Mouse (Mus musculus) hindbrain, postnatal 0 days (tissue): Measurements from ENCODE around the gene Galnt11. TPM values are rescaled to one million over a fixed set of nuclear protein-coding genes. Genes with fewer than 3 reads are reported as not detected.
"Not testable (repeated sequence)": the region's sequence is repeated elsewhere in the genome, so short reads cannot be mapped to it uniquely, and the experiment has no call there.

Experiments used
- ATAC-seq: fragments of 200-750 bp; cut with Nextera tagmentation; 2 replicates; pipeline ENCODE4 v1.8.0; 2017; ENCODE audit warnings: mild to moderate bottlenecking, moderate TSS enrichment, moderate library complexity
- DNase-seq: peaks from one replicate; pipeline ENCODE4 v3.0.0-alpha.2; 2015; ENCODE audit warnings: low spot score
- H3K27ac ChIP-seq: fragments of 300-500 bp; sonication (generic); 2 replicates; pipeline ENCODE4 v1.5.1; 2014; ENCODE audit warnings: mild to moderate bottlenecking
- H3K27me3 ChIP-seq: fragments of 300-500 bp; sonication (generic); 2 replicates; pipeline ENCODE4 v1.6.1; 2014; ENCODE audit warnings: low read length, mixed read lengths; ENCODE audit not compliant: insufficient read depth
- H3K36me3 ChIP-seq: fragments of 300-500 bp; sonication (generic); 2 replicates; pipeline ENCODE4 v1.6.1; 2014; ENCODE audit warnings: low read length, mixed read lengths; ENCODE audit not compliant: insufficient read depth
- H3K4me1 ChIP-seq: fragments of 300-500 bp; sonication (generic); 2 replicates; pipeline ENCODE4 v1.6.1; 2014; ENCODE audit warnings: antibody characterized with exemption, low read length, mixed read lengths; ENCODE audit not compliant: insufficient read depth
- H3K4me2 ChIP-seq: fragments of 300-500 bp; sonication (generic); 2 replicates; pipeline ENCODE4 v1.6.1; 2014; ENCODE audit warnings: low read depth, mild to moderate bottlenecking, low read length, moderate library complexity, mixed read lengths
- H3K4me3 ChIP-seq: fragments of 300-500 bp; sonication (generic); 2 replicates; pipeline ENCODE4 v1.5.1; 2014; ENCODE audit warnings: low read length
- H3K9ac ChIP-seq: fragments of 300-500 bp; sonication (generic); replicated peaks from 2 replicates; pipeline ENCODE4 v1.6.1; 2014; ENCODE audit warnings: mild to moderate bottlenecking, low read length, moderate library complexity, mixed read lengths
- H3K9me3 ChIP-seq: fragments of 300-500 bp; sonication (generic); 2 replicates; pipeline ENCODE4 v1.6.1; 2016; ENCODE audit warnings: low read length, mixed read lengths
- CTCF ChIP-seq: IDR thresholded peaks from 2 replicates; pipeline ENCODE4 v1.5.1; 2016; ENCODE audit warnings: antibody characterized with exemption, control low read depth, low read depth
- WGBS: fragments of 180-500 bp; shearing (Covaris S2); extraction: QIAGEN DNeasy Blood & Tissue Kit; methylation state at CpG from one replicate; pipeline ENCODE4 v1.1.7; 2014; 5-methylcytosine and 5-hydroxymethylcytosine counted together
- polyA plus RNA-seq: library from polyadenylated mRNA; unstranded; fragments of >200 nt; fragmentation: Nextera tagmentation; extraction: Ambion mirVana; gene quantifications from 2 replicates; pipeline ENCODE4 v1.2.1, GENCODE M21; 2015
- total RNA-seq: library from RNA; depleted of rRNA; stranded (reverse); fragments of >200 nt; gene quantifications from 2 replicates; pipeline ENCODE4 v1.2.3, GENCODE M21; 2014

Gene Galnt11
- total and polyA plus RNA-seq, 2 experiments from 2014 or later = 56.7 to 56.8 TPM

GRCm38 (mm10) chr5:25184594-25184993 is 37.1 kb upstream of the Galnt11 start:
- DNase-seq (no peak), ATAC-seq (no peak)
- H3K4me2 ChIP-seq = no peak overlapping the region
- no peaks in the 10 kb centered on the region for H3K27me3 ChIP-seq
- no peak overlapping the region for H3K9ac ChIP-seq
- WGBS = 51% methylated on average over 2 of the region's 2 CpGs
- no peak overlapping the region for H3K27ac ChIP-seq
- H3K9me3 ChIP-seq = no peaks in the 10 kb centered on the region
- TF ChIP-seq CTCF = no peak
- H3K4me3 ChIP-seq = no peak overlapping the region
- H3K4me1 ChIP-seq = no peaks in the 10 kb centered on the region
- no peaks in the 10 kb centered on the region for H3K36me3 ChIP-seq

DNA sequence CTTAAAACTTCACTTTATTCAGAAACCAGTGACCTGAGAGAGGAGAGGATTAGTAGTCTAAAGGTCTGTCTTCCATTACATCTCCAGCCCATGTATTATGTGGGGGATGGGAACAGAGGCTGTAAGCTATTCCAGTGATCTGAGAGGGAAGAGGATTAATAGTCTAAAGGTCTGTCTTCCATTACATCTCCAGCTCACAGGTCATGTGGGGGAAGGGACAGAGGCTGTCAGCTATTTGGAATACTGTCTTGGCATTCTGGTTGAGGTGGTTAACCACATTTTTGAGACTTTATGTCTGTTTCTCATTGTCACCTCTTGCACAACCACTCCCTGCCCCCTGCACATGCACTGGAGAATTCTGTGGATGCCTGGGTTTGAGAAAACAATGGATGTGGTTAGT is 34.0 kb upstream of the Galnt11 start:
- TF ChIP-seq CTCF = no peak
- Histone ChIP-seq H3K9ac (no peak overlapping the region), H3K4me3 (no peak overlapping the region), H3K4me1 (no peaks in the 10 kb centered on the region), H3K27me3 (no peaks in the 10 kb centered on the region), H3K27ac (no peak overlapping the region), H3K36me3 (no peaks in the 10 kb centered on the region), H3K4me2 (no peak overlapping the region), H3K9me3 (no peaks in the 10 kb centered on the region)
- ATAC-seq (no peak), DNase-seq (no peak)

GRCm38 (mm10) chr5:25188802-25189201 is 32.9 kb upstream of the Galnt11 start:
- Histone ChIP-seq H3K4me1 (no peaks in the 10 kb centered on the region), H3K36me3 (no peaks in the 10 kb centered on the region), H3K9ac (no peak overlapping the region), H3K27me3 (no peaks in the 10 kb centered on the region), H3K4me3 (no peak overlapping the region), H3K4me2 (no peak overlapping the region), H3K27ac (no peak overlapping the region), H3K9me3 (no peaks in the 10 kb centered on the region)
- no peak for ATAC-seq
- peak; percentile 51 for TF ChIP-seq CTCF
- WGBS = 29% methylated on average over 1 of the region's 1 CpGs
- DNase-seq = no peak

DNA sequence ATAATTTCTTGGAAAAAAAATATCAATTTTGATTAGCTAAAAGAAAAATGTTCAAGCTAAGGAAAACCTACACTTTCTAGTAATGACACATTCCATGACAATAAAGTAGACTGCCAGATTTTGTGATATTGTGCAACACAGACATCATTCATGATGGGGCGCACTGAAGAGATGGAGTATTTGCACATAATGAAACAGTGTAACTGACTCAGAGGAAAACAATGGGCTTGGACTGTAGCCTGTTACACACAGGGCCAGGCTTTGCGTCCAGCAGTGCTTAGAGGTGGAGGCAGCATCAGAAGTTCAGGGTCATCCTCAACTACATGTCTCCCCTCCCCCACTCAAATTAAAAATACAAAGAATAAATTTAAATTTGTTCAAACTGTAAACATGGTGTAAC is 31.2 kb upstream of the Galnt11 start:
- no peaks in the 10 kb centered on the region for H3K27me3 ChIP-seq
- no peak for TF ChIP-seq CTCF
- H3K9me3 ChIP-seq = no peaks in the 10 kb centered on the region
- WGBS = 77% methylated on average over 2 of the region's 2 CpGs
- H3K27ac ChIP-seq = no peak overlapping the region
- H3K4me1 ChIP-seq = no peaks in the 10 kb centered on the region
- no peak overlapping the region for H3K4me2 ChIP-seq
- H3K36me3 ChIP-seq = no peaks in the 10 kb centered on the region
- ATAC-seq (no peak), DNase-seq (no peak)
- H3K4me3 ChIP-seq = no peak overlapping the region
- no peak overlapping the region for H3K9ac ChIP-seq

DNA sequence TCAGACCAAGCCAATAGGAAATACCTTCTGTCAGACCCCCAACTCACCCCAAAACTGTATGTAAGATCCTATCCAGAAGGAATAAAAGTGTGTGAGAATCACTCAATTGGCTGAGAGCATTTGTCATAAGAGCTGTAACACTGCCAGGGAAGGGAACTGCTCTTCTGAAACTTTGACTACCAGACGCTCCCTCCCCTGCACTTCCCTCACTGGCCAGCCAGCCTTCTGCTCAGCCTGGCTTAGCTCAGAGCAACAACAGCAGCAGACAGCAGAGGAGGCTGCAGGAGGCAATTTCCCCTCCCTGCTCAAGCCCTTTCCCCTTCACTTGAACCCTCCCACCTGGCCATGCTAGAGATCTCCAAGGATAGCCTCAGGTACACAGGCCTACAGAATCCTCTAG is 9.8 kb upstream of the Galnt11 start:
- ATAC-seq (no peak), DNase-seq (no peak)
- no peak overlapping the region for H3K4me2 ChIP-seq
- no peaks in the 10 kb centered on the region for H3K9me3 ChIP-seq
- no peaks in the 10 kb centered on the region for H3K27me3 ChIP-seq
- no peak overlapping the region for H3K9ac ChIP-seq
- no peak overlapping the region for H3K4me3 ChIP-seq
- H3K27ac ChIP-seq = no peak overlapping the region
- TF ChIP-seq CTCF = no peak
- no peaks in the 10 kb centered on the region for H3K4me1 ChIP-seq
- WGBS = 95% methylated on average over 1 of the region's 1 CpGs
- no peaks in the 10 kb centered on the region for H3K36me3 ChIP-seq

DNA sequence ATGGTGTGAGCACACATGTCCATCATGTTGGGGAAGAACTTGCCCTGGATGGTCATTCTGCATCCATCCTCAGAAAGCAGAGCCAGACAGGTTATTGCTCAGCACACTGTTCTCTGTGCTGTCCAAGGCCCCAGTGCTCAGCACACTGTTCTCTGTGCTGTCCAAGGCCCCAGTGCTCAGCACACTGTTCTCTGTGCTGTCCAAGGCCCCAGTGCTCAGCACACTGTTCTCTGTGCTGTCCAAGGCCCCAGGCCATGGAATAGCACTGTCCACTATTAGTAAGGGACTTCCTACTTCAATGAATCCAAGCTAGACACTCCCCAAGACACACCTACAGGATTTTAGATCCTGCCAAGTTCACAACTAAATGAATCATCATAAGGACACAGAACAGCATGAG is 8.5 kb upstream of the Galnt11 start:
- H3K4me1 ChIP-seq, H3K27me3 ChIP-seq, H3K4me2 ChIP-seq, H3K9me3 ChIP-seq, H3K27ac ChIP-seq, H3K9ac ChIP-seq, H3K4me3 ChIP-seq, DNase-seq, H3K36me3 ChIP-seq, ATAC-seq: not testable (repeated sequence)

GRCm38 (mm10) chr5:25215006-25215405 is 6.7 kb upstream of the Galnt11 start:
- Histone ChIP-seq H3K4me2 (no peak overlapping the region), H3K4me1 (no peaks in the 10 kb centered on the region), H3K36me3 (no peaks in the 10 kb centered on the region), H3K4me3 (no peak overlapping the region), H3K9me3 (no peaks in the 10 kb centered on the region), H3K27ac (no peak overlapping the region), H3K9ac (no peak overlapping the region), H3K27me3 (no peaks in the 10 kb centered on the region)
- ATAC-seq (no peak), DNase-seq (no peak)
- WGBS = 76% methylated on average over 6 of the region's 6 CpGs
- TF ChIP-seq CTCF = no peak
